ENCODE assay signal across 10 mouse cellular contexts in genomic region chr10:64083813-64084212, GRCm38 (mm10). TPM values are rescaled to one million over a fixed set of nuclear protein-coding genes. Genes with fewer than 3 reads are reported as not detected.
DNase-seq lines count a peak whose midpoint lies in the region; ATAC-seq and TF ChIP-seq lines count a peak whose summit lies in the region.
"Had no signal": no experiment of that assay in that cellular context is flagged by ENCODE, and none has a peak within 500 bp of the region (broad histone marks: within the 10 kb centered on the region; RNA-seq: fewer than 3 reads in every experiment).

No protein-coding gene starts in this region.

- H3K27ac ChIP-seq in heart, embryonic 16.5 days (ENCODE audit: low read length) = no peak overlapping the region
- no peak overlapping the region for H3K27ac ChIP-seq in heart, embryonic 11.5 days (ENCODE audit: low read depth, low read length)
- no peak overlapping the region for H3K27ac ChIP-seq in embryonic facial prominence, embryonic 12.5 days
- H3K27ac ChIP-seq in midbrain, embryonic 16.5 days (ENCODE audit: low read length) = peak overlapping the region; percentile 10; the same call in 1 of the 2 replicates
- H3K27ac ChIP-seq in thymus, adult 2 months (ENCODE audit: control insufficient read depth, insufficient read depth, low read length) = no peak overlapping the region
- H3K27ac ChIP-seq in kidney, adult 2 months (ENCODE audit: insufficient read depth, low read depth, low read length) = no peak overlapping the region
- H3K27ac ChIP-seq: lung, embryonic 15.5 days had no signal

- H3K4me3 ChIP-seq in heart, embryonic 16.5 days (ENCODE audit: low read length) = no peak overlapping the region
- H3K4me3 ChIP-seq in heart, embryonic 11.5 days (ENCODE audit: low read depth, low read length) = no peak overlapping the region
- no peak overlapping the region for H3K4me3 ChIP-seq in embryonic facial prominence, embryonic 12.5 days
- H3K4me3 ChIP-seq in midbrain, embryonic 16.5 days (ENCODE audit: low read depth, low read length) = peak overlapping the region; percentile 25
- no peak overlapping the region for H3K4me3 ChIP-seq in thymus, adult 2 months (ENCODE audit: control insufficient read depth, insufficient read depth, low read length)
- H3K4me3 ChIP-seq in kidney, adult 2 months (ENCODE audit: insufficient read depth, low read depth, low read length) = no peak overlapping the region
- H3K4me3 ChIP-seq: lung, embryonic 15.5 days had no signal

- TF ChIP-seq CTCF in brain, embryonic 14.5 days (IDR thresholded peaks at IDR 0.05; ENCODE audit: borderline replicate concordance, extremely low read depth, insufficient read depth, insufficient read length) = no peak
- TF ChIP-seq CTCF in thymus, adult 2 months (IDR thresholded peaks at IDR 0.05; ENCODE audit: borderline replicate concordance, control insufficient read depth, extremely low read depth, insufficient read depth, low read length, poor library complexity) = no peak
- TF ChIP-seq CTCF in kidney, adult 2 months (conservative IDR thresholded peaks at IDR 0.05; ENCODE audit: insufficient read depth, insufficient read length, low read depth, low read length) = no peak

- H3K9me3 ChIP-seq in heart, embryonic 16.5 days (replicated peaks; ENCODE audit: control insufficient read depth, low read length) = no peaks in the 10 kb centered on the region
- no peaks in the 10 kb centered on the region for H3K9me3 ChIP-seq in heart, embryonic 11.5 days (replicated peaks; ENCODE audit: control insufficient read depth, low read length)
- no peaks in the 10 kb centered on the region for H3K9me3 ChIP-seq in embryonic facial prominence, embryonic 12.5 days
- no peaks in the 10 kb centered on the region for H3K9me3 ChIP-seq in midbrain, embryonic 16.5 days (replicated peaks; ENCODE audit: control insufficient read depth, low read length, poor library complexity, severe bottlenecking)
- H3K9me3 ChIP-seq: lung, embryonic 15.5 days had no signal

- H3K4me1 ChIP-seq in heart, embryonic 16.5 days (ENCODE audit: control insufficient read depth, insufficient read depth, low read length) = peaks cover 16% of the 10 kb centered on the region
- no peaks in the 10 kb centered on the region for H3K4me1 ChIP-seq in heart, embryonic 11.5 days (ENCODE audit: control insufficient read depth, insufficient read depth, low read length)
- H3K4me1 ChIP-seq in embryonic facial prominence, embryonic 12.5 days = peaks cover 8% of the 10 kb centered on the region; the same call in 1 of the 2 replicates
- peaks cover 6% of the 10 kb centered on the region for H3K4me1 ChIP-seq in midbrain, embryonic 16.5 days (ENCODE audit: control insufficient read depth, insufficient read depth, low read length)
- no peaks in the 10 kb centered on the region for H3K4me1 ChIP-seq in thymus, adult 2 months (replicated peaks; ENCODE audit: control insufficient read depth, insufficient read depth, low read length)
- H3K4me1 ChIP-seq in kidney, adult 2 months (ENCODE audit: control insufficient read depth, insufficient read depth, low read length) = no peaks in the 10 kb centered on the region; the same call in 1 of the 2 replicates

- H3K36me3 ChIP-seq in heart, embryonic 16.5 days (ENCODE audit: control insufficient read depth, insufficient read depth) = no peaks in the 10 kb centered on the region
- H3K36me3 ChIP-seq in heart, embryonic 11.5 days (ENCODE audit: control insufficient read depth, insufficient read depth, low read length) = no peaks in the 10 kb centered on the region
- H3K36me3 ChIP-seq in embryonic facial prominence, embryonic 12.5 days = no peaks in the 10 kb centered on the region
- no peaks in the 10 kb centered on the region for H3K36me3 ChIP-seq in midbrain, embryonic 16.5 days (ENCODE audit: control insufficient read depth, insufficient read depth, low read length)
- H3K36me3 ChIP-seq in thymus, adult 2 months (ENCODE audit: control insufficient read depth, insufficient read depth, low read length) = no peaks in the 10 kb centered on the region
- no peaks in the 10 kb centered on the region for H3K36me3 ChIP-seq in kidney, adult 2 months (ENCODE audit: control insufficient read depth, insufficient read depth, low read length)
- H3K36me3 ChIP-seq: lung, embryonic 15.5 days had no signal

- no peak for ATAC-seq in heart, embryonic 16.5 days (replicated peaks; ENCODE audit: extremely low read depth, insufficient read depth, low FRiP score)
- no peak for ATAC-seq in heart, embryonic 11.5 days (replicated peaks; ENCODE audit: insufficient number of reproducible peaks, low FRiP score, low TSS enrichment)
- ATAC-seq in embryonic facial prominence, embryonic 12.5 days (ENCODE audit: insufficient number of reproducible peaks, insufficient read depth, low FRiP score, low TSS enrichment) = no peak
- ATAC-seq in midbrain, embryonic 16.5 days = no peak
- ATAC-seq: CD4-positive, CD25-positive, alpha-beta regulatory T cell, adult 4 months had no signal

- no peak for TF ChIP-seq POLR2A in brain, embryonic 14.5 days (IDR thresholded peaks at IDR 0.05; ENCODE audit: borderline replicate concordance, extremely low read depth, insufficient read depth, insufficient read length, poor library complexity, severe bottlenecking)
- TF ChIP-seq POLR2A in thymus, adult 2 months (IDR thresholded peaks at IDR 0.05; ENCODE audit: control insufficient read depth, extremely low read depth, insufficient read depth, low read length, poor library complexity) = no peak
- TF ChIP-seq POLR2A in kidney, adult 2 months (IDR thresholded peaks at IDR 0.05; ENCODE audit: low read depth, low read length) = no peak

- no peak overlapping the region for H3K4me2 ChIP-seq in heart, embryonic 16.5 days (ENCODE audit: low read depth, low read length)
- H3K4me2 ChIP-seq in heart, embryonic 11.5 days = no peak overlapping the region
- H3K4me2 ChIP-seq in embryonic facial prominence, embryonic 12.5 days (replicated peaks) = peak overlapping the region; percentile 21; the same call in 1 of the 2 replicates
- peak overlapping the region; percentile 56 for H3K4me2 ChIP-seq in midbrain, embryonic 16.5 days (ENCODE audit: low read length)
- H3K4me2 ChIP-seq: lung, embryonic 15.5 days had no signal

- H3K9ac ChIP-seq in heart, embryonic 16.5 days (ENCODE audit: low read length) = peak overlapping the region; percentile 34; the same call in 1 of the 2 replicates
- no peak overlapping the region for H3K9ac ChIP-seq in heart, embryonic 11.5 days (ENCODE audit: low read depth, low read length)
- no peak overlapping the region for H3K9ac ChIP-seq in embryonic facial prominence, embryonic 12.5 days
- H3K9ac ChIP-seq in midbrain, embryonic 16.5 days (ENCODE audit: low read depth, low read length) = peak overlapping the region; percentile 53
- H3K9ac ChIP-seq: lung, embryonic 15.5 days had no signal

- 57% methylated on average over 11 of the region's 11 CpGs for WGBS in heart, embryonic 16.5 days
- 58% methylated on average over 11 of the region's 11 CpGs for WGBS in heart, embryonic 11.5 days (ENCODE audit: insufficient replicate concordance)
- WGBS in embryonic facial prominence, embryonic 12.5 days = 26% methylated on average over 11 of the region's 11 CpGs
- 43% methylated on average over 11 of the region's 11 CpGs for WGBS in midbrain, embryonic 16.5 days
- WGBS in thymus, adult 2 months = 74% methylated on average over 11 of the region's 11 CpGs
- WGBS in kidney, adult 2 months = 51% methylated on average over 11 of the region's 11 CpGs

- DNase-seq in brain, embryonic 14.5 days (ENCODE audit: low read depth) = peak; percentile 38
- no peak for DNase-seq in urinary bladder, adult 18-20 months (ENCODE audit: low spot score in 2 of 2)
- DNase-seq in thymus, adult 2 months = no peak
- DNase-seq in kidney, adult 2 months = no peak

- H3K27me3 ChIP-seq in heart, embryonic 16.5 days (ENCODE audit: control insufficient read depth, insufficient read depth, low read length) = peaks cover 6% of the 10 kb centered on the region
- peaks cover 10% of the 10 kb centered on the region for H3K27me3 ChIP-seq in heart, embryonic 11.5 days (ENCODE audit: control insufficient read depth, insufficient read depth, low read length)
- peaks cover 15% of the 10 kb centered on the region for H3K27me3 ChIP-seq in embryonic facial prominence, embryonic 12.5 days
- H3K27me3 ChIP-seq in midbrain, embryonic 16.5 days (ENCODE audit: control insufficient read depth, insufficient read depth, low read depth, low read length) = no peaks in the 10 kb centered on the region
- H3K27me3 ChIP-seq in thymus, adult 2 months (ENCODE audit: control insufficient read depth, insufficient read depth, low read length) = peaks cover under 1% of the 10 kb centered on the region; the same call in 1 of the 2 replicates
- no peaks in the 10 kb centered on the region; the same call in 1 of the 2 replicates for H3K27me3 ChIP-seq in kidney, adult 2 months (replicated peaks; ENCODE audit: control insufficient read depth, insufficient read depth, low read length)

RNA-seq across cellular contexts. Expression of gene Lrrtm3, which starts 6.3 kb away (rescaled TPM):
- 1.7 and 2.2 TPM in 2 replicates for polyA plus RNA-seq in heart, embryonic 16.5 days (2015; fragmentation: Nextera tagmentation; extraction: Ambion mirVana)
- polyA plus RNA-seq in heart, embryonic 11.5 days (2014; fragmentation: Nextera tagmentation; extraction: Ambion mirVana) = 0.83 and 0.86 TPM in 2 replicates
- 8.5 and 15.3 TPM in 2 replicates for polyA plus RNA-seq in brain, embryonic 14.5 days (2012; rRNA removed)
- 3.0 and 3.3 TPM in 2 replicates for polyA plus RNA-seq in embryonic facial prominence, embryonic 12.5 days (2016; fragmentation: Nextera tagmentation; extraction: Ambion mirVana)
- 41.9 and 51.7 TPM in 2 replicates for polyA plus RNA-seq in midbrain, embryonic 16.5 days (2015; fragmentation: Nextera tagmentation; extraction: Ambion mirVana)
- polyA plus RNA-seq in thymus, adult 2 months (2012; rRNA removed) = not detected in 2 replicates
- not detected in 2 replicates for polyA plus RNA-seq in kidney, adult 2 months (2012; rRNA removed)
- polyA plus RNA-seq: CD4-positive, CD25-positive, alpha-beta regulatory T cell, adult 4 months had no signal

Comparison
In these comparisons a context has a peak if more than half of its experiments do, and no peak if none do; other contexts are left out.
1. H3K9ac ChIP-seq: peak in heart, embryonic 16.5 days (single experiment) and midbrain, embryonic 16.5 days (single experiment); none in heart, embryonic 11.5 days (single experiment) and embryonic facial prominence, embryonic 12.5 days (single experiment).
2. H3K4me2 ChIP-seq: peak in embryonic facial prominence, embryonic 12.5 days (single experiment) and midbrain, embryonic 16.5 days (single experiment); none in heart, embryonic 16.5 days (single experiment) and heart, embryonic 11.5 days (single experiment).